Mouse (Mus musculus): ENCODE results near the gene Ppp1r15a. TPM values are rescaled to one million over a fixed set of nuclear protein-coding genes. Genes with fewer than 3 reads are reported as not detected.
"Not testable (repeated sequence)": the region's sequence is repeated elsewhere in the genome, so short reads cannot be mapped to it uniquely, and the experiment has no call there.

Gene Ppp1r15a
- polyA plus RNA-seq, 1 experiment: 543 TPM

- Histone ChIP-seq H3K27me3 (ENCODE audit: control insufficient read depth) (no peaks in the 10 kb centered on the region), H3K9me3 (ENCODE audit: control insufficient read depth, low read length) (no peaks in the 10 kb centered on the region), H3K4me3 (replicated peaks) (no peak overlapping the region), H3K36me3 (ENCODE audit: control insufficient read depth) (peaks cover 58% of the 10 kb centered on the region), H3K4me1 (ENCODE audit: control insufficient read depth) (peaks cover 72% of the 10 kb centered on the region)
- TF ChIP-seq GATA1 (IDR thresholded peaks at IDR 0.05; ENCODE audit: low read length) (no peak), TAL1 (IDR thresholded peaks at IDR 0.05; ENCODE audit: low read length) (no peak)
These were observed 33.7 kb downstream of the Ppp1r15a start for GRCm38 (mm10) chr7:45492225-45492844.

GRCm38 (mm10) chr7:45491264-45491663 is 34.8 kb downstream of the Ppp1r15a start:
- TF ChIP-seq TAL1 (IDR thresholded peaks at IDR 0.05; ENCODE audit: low read length) (no peak), GATA1 (IDR thresholded peaks at IDR 0.05; ENCODE audit: low read length) (no peak)

GRCm38 (mm10) chr7:45490822-45491221 is 35.2 kb downstream of the Ppp1r15a start:
- H3K4me1 ChIP-seq (ENCODE audit: control insufficient read depth): peaks cover 87% of the 10 kb centered on the region

More at GRCm38 (mm10) chr7:45491264-45491663, 34.8 kb downstream of the Ppp1r15a start:
- H3K9me3 ChIP-seq (ENCODE audit: control insufficient read depth, low read length): no peaks in the 10 kb centered on the region
- H3K4me3 ChIP-seq (replicated peaks): no peak overlapping the region
- peaks cover 47% of the 10 kb centered on the region for H3K36me3 ChIP-seq (ENCODE audit: control insufficient read depth)
- H3K4me1 ChIP-seq (ENCODE audit: control insufficient read depth): peaks cover 82% of the 10 kb centered on the region
- no peaks in the 10 kb centered on the region for H3K27me3 ChIP-seq (ENCODE audit: control insufficient read depth)

GRCm38 (mm10) chr7:45489578-45489977 is 36.5 kb downstream of the Ppp1r15a start:
- Histone ChIP-seq H3K9me3 (ENCODE audit: control insufficient read depth, low read length) (no peaks in the 10 kb centered on the region), H3K27me3 (ENCODE audit: control insufficient read depth) (no peaks in the 10 kb centered on the region), H3K36me3 (ENCODE audit: control insufficient read depth) (peaks cover 31% of the 10 kb centered on the region), H3K4me1 (ENCODE audit: control insufficient read depth) (peaks cover 82% of the 10 kb centered on the region), H3K4me3 (replicated peaks) (peak overlapping the region; percentile 4)
- TF ChIP-seq GATA1 (IDR thresholded peaks at IDR 0.05; ENCODE audit: low read length): no peak
- TF ChIP-seq TAL1 (IDR thresholded peaks at IDR 0.05; ENCODE audit: low read length): peak; percentile 64; the same call in 2 of the 3 replicates

More at GRCm38 (mm10) chr7:45490822-45491221, 35.2 kb downstream of the Ppp1r15a start:
- peaks cover 43% of the 10 kb centered on the region for H3K36me3 ChIP-seq (ENCODE audit: control insufficient read depth)
- no peaks in the 10 kb centered on the region for H3K27me3 ChIP-seq (ENCODE audit: control insufficient read depth)
- no peaks in the 10 kb centered on the region for H3K9me3 ChIP-seq (ENCODE audit: control insufficient read depth, low read length)
- H3K4me3 ChIP-seq (replicated peaks): no peak overlapping the region
- no peak for TF ChIP-seq GATA1 (IDR thresholded peaks at IDR 0.05; ENCODE audit: low read length)
- no peak for TF ChIP-seq TAL1 (IDR thresholded peaks at IDR 0.05; ENCODE audit: low read length)

GRCm38 (mm10) chr7:45488293-45489204 is 37.5 kb downstream of the Ppp1r15a start, which contains the start of gene Dhdh:
Dhdh (minus strand) TSS chr7:45488805.
- Histone ChIP-seq H3K36me3 (ENCODE audit: control insufficient read depth) (peaks cover 20% of the 10 kb centered on the region), H3K9me3 (ENCODE audit: control insufficient read depth, low read length) (no peaks in the 10 kb centered on the region), H3K4me1 (ENCODE audit: control insufficient read depth) (peaks cover 75% of the 10 kb centered on the region), H3K4me3 (replicated peaks) (peak within 1 kb of the TSS; percentile 69), H3K27me3 (ENCODE audit: control insufficient read depth) (no peaks in the 10 kb centered on the region)
- TF ChIP-seq GATA1 (IDR thresholded peaks at IDR 0.05; ENCODE audit: low read length) (no peak), TAL1 (IDR thresholded peaks at IDR 0.05; ENCODE audit: low read length) (no peak)

- H3K4me1 ChIP-seq (ENCODE audit: control insufficient read depth): peaks cover 69% of the 10 kb centered on the region
- peak overlapping the region; percentile 69 for H3K4me3 ChIP-seq (replicated peaks)
- peaks cover 14% of the 10 kb centered on the region for H3K36me3 ChIP-seq (ENCODE audit: control insufficient read depth)
- TF ChIP-seq TAL1 (IDR thresholded peaks at IDR 0.05; ENCODE audit: low read length) (no peak), GATA1 (IDR thresholded peaks at IDR 0.05; ENCODE audit: low read length) (no peak)
- H3K27me3 ChIP-seq (ENCODE audit: control insufficient read depth): no peaks in the 10 kb centered on the region
- H3K9me3 ChIP-seq (ENCODE audit: control insufficient read depth, low read length): no peaks in the 10 kb centered on the region
These were observed 38.2 kb downstream of the Ppp1r15a start for GRCm38 (mm10) chr7:45487861-45488292.

- Histone ChIP-seq H3K4me1 (ENCODE audit: control insufficient read depth) (peaks cover 68% of the 10 kb centered on the region), H3K4me3 (replicated peaks) (no peak within 1 kb of the TSS)
- no peak for TF ChIP-seq GATA1 (IDR thresholded peaks at IDR 0.05; ENCODE audit: low read length)
- TF ChIP-seq TAL1 (IDR thresholded peaks at IDR 0.05; ENCODE audit: low read length): no peak
These were observed 39.2 kb downstream of the Ppp1r15a start, which contains the start of gene Gm45808 for GRCm38 (mm10) chr7:45486761-45487415. Gm45808 (minus strand) TSS chr7:45486811.

GRCm38 (mm10) chr7:45486158-45486557 is 39.9 kb downstream of the Ppp1r15a start:
- TF ChIP-seq TAL1 (IDR thresholded peaks at IDR 0.05; ENCODE audit: low read length) (no peak), GATA1 (IDR thresholded peaks at IDR 0.05; ENCODE audit: low read length) (peak; percentile 3; the same call in 1 of the 2 replicates)
- Histone ChIP-seq H3K4me3 (replicated peaks) (no peak overlapping the region), H3K36me3 (ENCODE audit: control insufficient read depth) (no peaks in the 10 kb centered on the region; the same call in 1 of the 2 replicates), H3K9me3 (ENCODE audit: control insufficient read depth, low read length) (no peaks in the 10 kb centered on the region), H3K27me3 (ENCODE audit: control insufficient read depth) (no peaks in the 10 kb centered on the region), H3K4me1 (ENCODE audit: control insufficient read depth) (peaks cover 67% of the 10 kb centered on the region)

More at GRCm38 (mm10) chr7:45486761-45487415, 39.2 kb downstream of the Ppp1r15a start, which contains the start of gene Gm45808:
- Histone ChIP-seq H3K27me3 (ENCODE audit: control insufficient read depth) (no peaks in the 10 kb centered on the region), H3K36me3 (ENCODE audit: control insufficient read depth) (peaks cover 4% of the 10 kb centered on the region), H3K9me3 (ENCODE audit: control insufficient read depth, low read length) (no peaks in the 10 kb centered on the region)

GRCm38 (mm10) chr7:45484985-45485384 is 41.1 kb downstream of the Ppp1r15a start:
- H3K36me3 ChIP-seq (ENCODE audit: control insufficient read depth); H3K27me3 ChIP-seq (ENCODE audit: control insufficient read depth); H3K9me3 ChIP-seq (ENCODE audit: control insufficient read depth, low read length); H3K4me3 ChIP-seq (replicated peaks): not testable (repeated sequence)
- peaks cover 59% of the 10 kb centered on the region for H3K4me1 ChIP-seq (ENCODE audit: control insufficient read depth)

All from erythroblast, embryonic 14.5 days (primary cell).